Mouse (Mus musculus) neutrophil, adult 5-6 weeks (primary cell): ENCODE data around the gene Surf1. TPM values are rescaled to one million over a fixed set of nuclear protein-coding genes. Genes with fewer than 3 reads are reported as not detected.

Experiments
- ATAC-seq: fragments of 151-379, 151-347 bp; 2 replicates; pipeline ENCODE4 v1.8.0; 2017; ENCODE audit warnings: mild to moderate bottlenecking, moderate TSS enrichment; ENCODE audit not compliant: insufficient number of reproducible peaks, poor library complexity, low FRiP score, severe bottlenecking; ENCODE audit errors: extremely low read depth
- total RNA-seq: library from RNA; stranded (forward); fragments of 200-1000 nt; gene quantifications from 2 replicates; pipeline ENCODE4 v1.2.3, GENCODE M21; 2017

Gene Surf1
- 74.5 and 91.8 TPM in 2 replicates for total RNA-seq

- ATAC-seq, result peak; percentile 87
Observed at GRCm38 (mm10) chr2:26915927-26916728, at the start of gene Surf1, which contains the start of gene Surf2. Gene Surf1, minus strand, starts transcription at chr2:26916530. Gene Surf2, plus strand, starts transcription at chr2:26916367.

- no peak for ATAC-seq
Observed at GRCm38 (mm10) chr2:26964724-26965370, 48.5 kb upstream of the Surf1 start.

GRCm38 (mm10) chr2:26963923-26964723 lies 47.8 kb upstream of the Surf1 start, which contains the start of gene Rexo4:
Gene Rexo4, minus strand, starts transcription at chr2:26964386.
- peak; percentile 92 for ATAC-seq

GRCm38 (mm10) chr2:26960756-26961155 lies 44.4 kb upstream of the Surf1 start:
- ATAC-seq, result no peak

DNA sequence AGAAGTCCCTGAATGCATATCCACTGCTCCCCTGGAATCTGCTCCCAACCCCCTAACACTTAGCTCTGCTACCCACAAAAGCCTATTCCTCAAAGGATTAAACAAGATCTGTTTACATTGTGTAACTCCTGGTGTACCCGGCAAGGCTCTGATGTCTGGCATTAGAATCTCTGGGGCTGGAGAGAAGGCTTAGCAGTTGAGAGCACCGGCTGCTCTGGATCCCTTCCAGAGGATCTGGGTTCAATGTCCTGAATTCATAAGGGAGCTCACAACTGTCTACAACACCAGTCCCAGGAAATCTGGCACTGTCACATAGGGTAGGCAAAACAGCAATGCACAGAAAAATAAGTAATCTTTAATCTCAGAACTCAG lies 41.1 kb upstream of the Surf1 start:
- ATAC-seq, result no peak

DNA sequence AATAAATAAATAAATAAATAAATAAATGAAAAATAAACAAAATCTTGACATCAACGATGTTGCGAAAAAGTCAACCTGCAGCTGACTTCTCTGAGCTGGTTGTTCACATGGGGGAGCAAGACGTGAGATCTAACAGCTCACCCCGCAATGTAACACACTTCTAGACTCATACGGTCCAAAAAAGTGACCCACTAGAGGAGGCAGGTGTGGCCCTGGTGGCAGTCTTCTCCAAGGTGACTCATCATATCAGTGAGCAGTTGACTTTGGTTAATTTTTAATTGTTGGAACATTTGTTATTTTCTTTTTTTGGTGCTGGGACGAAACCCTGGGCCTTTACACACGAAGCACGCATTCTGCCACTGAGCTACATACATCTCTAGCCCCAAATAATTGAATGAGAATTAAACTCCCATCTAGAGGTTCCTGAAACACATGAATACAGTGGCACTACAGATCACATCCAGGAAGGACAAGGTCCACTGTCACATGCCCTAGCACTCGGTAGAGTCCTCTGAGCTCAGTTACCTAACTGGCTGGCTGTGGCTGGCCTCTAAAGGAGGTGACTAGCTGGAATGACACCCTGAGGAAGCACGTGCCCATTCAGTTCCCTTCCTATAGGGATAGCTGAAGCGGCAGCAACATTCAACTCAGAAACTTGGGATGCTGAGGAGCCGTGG lies 40.6 kb upstream of the Surf1 start:
- no peak for ATAC-seq

DNA sequence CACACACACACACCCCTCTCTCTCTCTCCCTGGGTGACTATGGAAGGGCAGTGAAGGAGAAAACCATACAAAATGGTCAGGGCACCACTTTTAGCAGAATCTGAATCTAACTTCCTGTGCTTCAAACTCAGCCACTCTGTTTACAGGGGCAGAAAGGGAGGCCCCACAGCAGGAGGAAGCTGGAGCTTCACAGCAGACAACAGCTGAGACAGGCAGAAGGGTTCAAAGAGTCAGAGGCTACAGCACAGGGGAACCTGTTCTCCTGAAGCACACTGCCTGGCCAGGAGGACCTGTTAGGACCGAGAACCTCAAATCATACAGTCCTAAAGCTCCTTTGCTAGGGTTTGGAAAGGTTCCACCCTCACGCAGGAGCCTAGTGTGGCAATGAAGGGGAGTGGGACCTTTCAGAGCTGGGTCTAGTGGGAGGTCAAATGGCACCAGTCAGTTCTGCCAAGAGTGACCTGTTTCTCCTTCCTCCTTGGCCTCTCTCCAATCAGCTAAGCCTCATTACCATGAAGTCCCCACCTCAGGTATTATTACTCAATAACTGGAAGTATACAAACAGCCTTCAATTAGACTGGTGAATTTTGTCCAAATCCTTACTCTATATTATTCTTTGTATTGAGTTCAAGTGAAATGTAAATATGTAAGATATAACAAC lies 38.5 kb upstream of the Surf1 start:
- ATAC-seq, result no peak

- no peak for ATAC-seq
Observed at GRCm38 (mm10) chr2:26952866-26953265, 36.5 kb upstream of the Surf1 start.

- ATAC-seq, result no peak
Observed at GRCm38 (mm10) chr2:26952193-26952592, 35.9 kb upstream of the Surf1 start.

- no peak for ATAC-seq
Observed at GRCm38 (mm10) chr2:26951346-26951905, 35.1 kb upstream of the Surf1 start.

DNA sequence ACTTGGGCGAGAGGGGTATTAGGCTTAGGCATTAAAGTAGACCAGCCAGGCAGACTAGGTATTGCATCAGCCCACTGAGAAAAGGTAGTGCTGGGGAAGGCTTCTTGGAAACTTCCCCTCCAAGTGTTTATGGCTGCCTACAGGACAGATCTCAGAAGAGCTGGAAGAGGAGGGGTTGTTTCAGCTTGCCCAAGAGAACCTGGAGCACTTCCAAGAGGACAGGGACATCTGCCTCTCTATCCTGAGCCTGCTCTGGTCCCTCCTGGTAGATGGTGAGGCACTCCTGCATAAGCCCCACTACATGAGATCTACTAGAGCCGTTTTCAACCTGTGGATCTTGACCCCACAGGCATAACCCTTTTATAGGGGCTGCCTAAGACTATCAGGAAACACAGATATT lies 34.1 kb upstream of the Surf1 start:
- ATAC-seq, result no peak

- no peak for ATAC-seq
Observed at GRCm38 (mm10) chr2:26943253-26943652, 26.9 kb upstream of the Surf1 start.

DNA sequence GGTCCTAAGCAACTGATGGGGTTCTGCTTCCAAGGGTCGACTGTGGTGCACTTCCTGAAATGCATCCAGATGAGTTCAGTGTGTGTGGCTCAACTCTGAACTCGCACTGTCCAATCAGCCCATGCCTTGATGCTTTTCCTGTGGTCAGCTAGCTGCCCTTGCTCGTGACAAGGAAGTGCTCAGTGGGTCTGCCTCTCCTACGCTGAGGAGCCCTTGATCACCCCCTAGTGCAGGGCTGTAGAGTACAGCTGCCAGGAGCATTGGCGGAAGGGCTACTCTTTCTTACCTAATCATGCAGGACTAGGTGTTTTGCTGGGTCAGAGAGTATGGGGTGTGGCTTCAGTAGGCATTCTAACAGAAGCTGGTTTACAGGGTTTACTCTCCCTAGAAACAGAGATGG lies 25.2 kb upstream of the Surf1 start:
- peak; percentile 87 for ATAC-seq

DNA sequence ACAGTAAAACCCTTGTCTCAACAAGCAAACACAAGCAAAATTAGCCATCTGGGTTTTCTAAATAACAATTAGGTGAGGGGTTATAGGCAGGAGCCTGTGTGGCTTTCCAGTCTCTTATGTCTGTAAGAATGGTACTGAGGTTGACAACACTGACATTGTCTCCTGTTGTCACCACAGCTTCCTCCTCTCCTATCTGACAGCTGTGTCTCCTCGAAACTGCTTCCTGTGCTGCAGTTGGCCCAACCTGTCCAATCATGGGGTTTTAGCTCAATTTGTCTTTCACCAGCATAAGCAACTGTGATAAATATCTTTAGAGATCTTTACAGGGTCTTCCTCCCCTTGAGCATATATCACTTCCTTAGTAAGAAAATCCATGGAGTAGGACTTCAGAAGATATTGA lies 20.1 kb upstream of the Surf1 start:
- ATAC-seq, result no peak

GRCm38 (mm10) chr2:26935286-26935685 lies 19.0 kb upstream of the Surf1 start:
- ATAC-seq, result no peak

DNA sequence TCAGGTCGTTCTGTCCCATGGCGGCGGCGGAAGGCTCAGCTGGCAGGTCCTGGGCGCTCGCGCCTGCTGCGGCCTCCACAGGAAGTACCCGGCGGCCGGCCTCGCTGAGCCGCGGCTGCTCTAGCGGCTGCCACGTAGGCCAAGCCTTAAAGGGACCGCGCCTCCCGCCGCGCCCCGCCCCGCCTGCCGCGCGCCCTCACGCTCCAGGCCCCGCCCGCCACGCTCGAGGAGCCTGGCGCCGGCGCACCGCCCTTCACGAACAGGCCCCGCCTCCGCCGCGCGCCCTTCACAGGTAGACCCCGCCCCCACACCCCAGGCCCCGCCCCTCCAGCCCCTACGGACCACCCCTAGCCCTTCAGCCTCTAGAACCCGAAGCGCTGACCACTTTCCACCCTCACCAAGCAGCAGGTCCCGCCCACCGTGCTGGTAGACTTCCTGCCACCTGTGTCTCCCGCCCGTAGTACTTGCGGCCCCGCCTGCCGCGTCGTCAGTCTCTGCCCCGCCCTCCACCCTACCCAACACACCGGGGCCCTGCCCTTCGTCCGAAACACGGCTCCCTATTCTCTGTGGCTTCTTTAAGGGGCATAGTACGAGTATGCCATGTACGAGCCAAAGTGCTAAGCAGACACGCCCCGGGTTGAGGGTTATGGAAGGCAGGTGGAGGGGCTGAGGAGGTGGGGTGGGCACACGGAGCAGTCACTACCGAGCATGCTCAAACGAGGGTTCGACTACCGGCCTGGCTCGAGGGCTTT lies 17.1 kb upstream of the Surf1 start, which contains the start of the genes Surf4 and Stkld1:
Surf4 (minus strand) TSS at position 625 of the 752 bp plus-strand sequence.
Stkld1 (plus strand) TSS at position 744 of the 752 bp plus-strand sequence.
- ATAC-seq, result peak; percentile 87

DNA sequence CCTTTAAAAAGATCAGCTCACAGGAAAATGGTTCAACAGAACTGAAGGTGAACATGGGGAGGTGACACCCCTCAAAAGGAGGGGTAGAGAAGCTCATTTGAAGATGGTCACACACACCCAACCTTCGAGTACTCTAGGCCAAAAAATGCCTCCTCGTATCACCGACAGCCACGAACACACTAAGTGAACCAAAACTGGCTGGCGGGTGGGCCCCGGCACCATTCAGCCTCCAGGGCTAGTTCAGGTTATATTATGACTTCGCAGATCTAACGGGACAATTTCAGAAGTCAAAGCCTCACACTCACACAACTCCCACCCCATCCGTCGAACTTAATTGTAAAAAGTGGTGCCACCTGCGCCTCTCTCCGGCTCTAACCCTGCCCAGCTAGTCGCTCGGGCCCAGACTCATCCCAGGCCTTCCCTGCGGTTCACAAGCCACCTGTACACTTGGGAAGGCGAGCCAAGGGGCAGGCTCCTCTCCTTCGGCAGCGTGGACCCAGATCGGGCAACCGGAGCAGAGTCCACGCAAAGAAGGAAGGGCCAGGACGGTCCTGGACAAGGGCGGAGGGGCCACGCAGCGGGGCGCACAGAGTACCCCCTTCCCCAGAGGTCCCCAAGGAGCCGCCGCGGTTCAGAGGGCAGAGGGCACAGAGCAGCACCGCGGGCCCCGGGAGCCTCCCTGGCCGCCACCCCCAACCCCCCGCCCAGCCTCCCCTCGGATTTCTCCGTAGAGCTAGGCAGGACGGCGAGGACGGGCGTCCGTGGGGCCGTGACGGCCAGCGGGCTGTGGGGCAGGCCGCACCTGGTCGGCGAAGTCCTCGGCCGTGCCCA lies 16.4 kb upstream of the Surf1 start:
- no peak for ATAC-seq
